Mouse (Mus musculus) mesoderm, embryonic 11.5 days (tissue): ENCODE measurements around the gene Hlx.
A peak's percentile ranks its signal among the peaks of the same experiment; 100 is the strongest.

ENCODE experiments used
- DNase-seq: peaks from one replicate; pipeline ENCODE4 v3.0.0-alpha.2; 2012; ENCODE audit warnings: low read depth, low spot score

The Hlx gene

DNA sequence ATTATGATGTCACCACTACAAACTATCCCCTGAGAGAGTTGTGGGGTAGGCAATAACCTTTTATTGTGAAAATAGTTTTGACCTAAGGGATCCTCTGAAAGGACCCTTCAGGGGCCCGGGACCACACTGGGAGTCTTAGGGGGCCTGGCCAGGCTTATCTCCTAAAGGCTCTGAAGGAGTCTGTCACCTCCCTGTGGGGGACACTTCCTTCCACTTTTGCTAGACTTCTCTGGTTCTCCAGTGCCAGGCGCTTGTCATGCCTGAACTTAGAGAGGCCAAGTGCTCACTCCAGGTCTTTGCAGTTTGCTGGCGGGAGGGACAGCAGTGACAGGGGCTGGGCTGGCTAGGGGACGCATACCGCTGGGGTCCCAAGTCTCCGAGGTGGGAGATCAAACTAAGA lies 16.3 kb downstream of the Hlx start:
- DNase-seq = no peak

DNA sequence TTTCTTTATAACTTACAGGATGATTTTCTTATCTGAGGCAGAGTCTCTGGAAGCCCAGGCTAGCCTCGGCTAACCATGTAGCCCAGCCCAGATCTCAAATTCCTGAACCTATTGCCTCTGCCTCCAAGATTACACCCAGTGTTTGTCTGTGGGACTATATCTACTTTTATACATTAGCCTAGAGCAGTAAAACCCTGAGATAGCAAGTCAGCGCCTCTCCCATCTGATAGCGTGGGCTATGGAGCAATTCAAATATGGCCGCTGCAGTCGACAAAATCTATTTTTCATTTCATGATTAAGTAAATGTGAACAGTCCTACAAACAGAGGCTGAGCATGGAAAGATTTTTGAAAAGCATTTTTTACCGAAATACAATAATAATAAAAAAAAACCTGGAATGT lies 16.7 kb downstream of the Hlx start:
- DNase-seq = no peak

DNA sequence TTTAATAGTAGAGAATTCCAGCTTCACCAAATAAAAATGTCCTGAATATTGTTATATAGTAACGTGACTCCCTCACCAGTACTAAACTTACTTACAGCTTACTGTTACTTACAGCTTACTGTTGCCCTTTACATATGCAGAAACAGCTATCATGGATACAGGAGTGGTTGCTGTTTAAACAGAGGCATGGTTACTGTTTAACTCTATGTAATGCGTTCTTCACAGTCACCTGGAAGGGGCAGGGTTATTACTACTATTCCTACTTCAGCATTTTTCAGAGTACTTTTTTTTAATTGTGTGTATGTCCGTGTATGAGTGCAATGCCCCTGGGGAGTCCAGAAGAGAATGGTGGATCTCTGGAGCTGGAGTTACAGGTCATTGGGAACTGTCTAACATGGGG lies 17.9 kb downstream of the Hlx start:
- no peak for DNase-seq

DNA sequence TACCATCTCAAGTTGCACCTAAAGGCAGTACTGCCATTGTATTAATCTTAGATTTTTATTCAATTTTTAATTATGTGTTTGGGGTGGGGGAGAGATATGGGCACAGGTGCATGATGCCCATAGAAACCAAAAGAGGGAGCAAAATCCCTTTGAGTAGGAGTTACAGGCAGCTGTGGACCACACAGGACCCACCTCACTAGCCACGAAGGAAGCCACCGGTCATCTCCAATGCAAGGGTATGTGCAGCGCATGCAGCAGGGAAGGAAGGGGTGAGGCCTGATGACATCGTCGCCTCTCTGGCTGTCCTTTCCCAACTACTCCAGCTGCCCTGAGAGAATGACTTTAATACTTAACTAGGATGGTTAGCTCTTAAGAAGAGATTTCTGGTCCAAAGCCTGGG lies 18.7 kb downstream of the Hlx start:
- no peak for DNase-seq

DNA sequence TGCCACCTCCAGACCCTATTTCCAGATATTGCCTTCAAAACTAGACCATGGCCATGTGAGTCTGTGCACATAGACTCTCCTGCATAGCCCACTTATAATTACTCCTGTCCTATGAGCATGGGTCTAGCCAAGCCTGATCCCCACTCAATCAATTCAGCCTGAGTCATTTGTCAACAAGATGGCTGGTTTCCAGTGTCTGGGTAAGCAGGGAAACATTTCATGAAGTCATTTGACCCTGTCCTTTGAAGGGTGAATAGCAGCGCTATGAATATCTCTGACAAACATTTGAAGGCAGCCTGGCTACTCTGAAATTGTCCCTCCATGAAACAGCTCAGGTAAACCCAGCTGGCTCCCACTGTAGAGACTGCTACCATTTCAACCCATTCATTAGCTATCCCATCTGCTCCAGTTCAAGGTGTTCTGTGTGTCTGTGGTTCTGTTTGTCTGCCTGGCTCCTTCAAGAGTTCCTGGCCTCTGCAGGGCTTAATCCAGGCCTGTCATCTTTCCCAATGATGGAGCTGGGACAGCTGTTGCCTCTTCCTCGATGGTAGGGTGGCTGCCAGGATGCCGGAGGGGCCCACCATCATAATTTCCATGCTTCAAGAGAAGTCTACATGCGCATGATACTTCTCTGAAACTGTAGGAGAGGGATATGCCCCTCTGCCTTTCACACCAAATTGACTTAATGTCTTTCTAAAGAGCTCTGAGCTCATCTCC lies 24.7 kb downstream of the Hlx start:
- DNase-seq = no peak

DNA sequence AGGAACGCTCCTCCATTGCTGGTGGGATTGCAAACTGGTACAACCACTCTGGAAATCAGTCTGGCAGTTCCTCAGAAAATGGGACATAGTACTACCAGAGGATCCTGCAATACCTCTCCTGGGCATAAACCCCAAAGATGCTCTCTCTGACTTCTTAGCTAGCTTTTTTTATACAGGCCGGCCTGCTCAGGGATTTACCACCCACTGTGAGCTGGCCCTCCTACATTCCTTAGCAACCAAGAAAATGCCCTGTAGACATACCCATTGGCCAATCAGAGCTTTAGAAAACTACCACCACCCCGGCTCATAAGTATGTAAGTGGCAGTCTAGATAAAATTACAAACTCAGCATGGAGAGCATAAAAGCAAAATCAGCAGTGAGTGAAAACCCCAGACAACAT lies 27.5 kb downstream of the Hlx start:
- DNase-seq = no peak

DNA sequence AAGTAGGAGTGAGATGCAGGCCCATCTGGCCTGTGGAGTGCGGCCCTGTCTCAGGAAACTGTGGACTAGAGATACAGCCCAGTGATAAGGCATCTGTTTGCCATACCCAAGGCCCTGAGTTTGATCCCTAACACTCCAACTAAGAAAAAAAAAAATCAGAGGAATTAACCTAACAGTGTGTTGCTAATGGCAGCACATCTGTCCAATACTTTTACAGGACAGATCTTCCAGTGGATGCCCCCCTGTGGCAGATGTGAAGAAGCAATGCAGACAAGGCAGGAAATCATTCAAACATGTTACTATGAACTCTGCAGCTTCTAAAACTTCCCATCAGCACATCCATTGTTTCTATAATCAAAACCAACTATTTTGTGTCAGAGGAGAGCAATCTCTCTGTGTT lies 33.1 kb downstream of the Hlx start:
- no peak for DNase-seq

DNA sequence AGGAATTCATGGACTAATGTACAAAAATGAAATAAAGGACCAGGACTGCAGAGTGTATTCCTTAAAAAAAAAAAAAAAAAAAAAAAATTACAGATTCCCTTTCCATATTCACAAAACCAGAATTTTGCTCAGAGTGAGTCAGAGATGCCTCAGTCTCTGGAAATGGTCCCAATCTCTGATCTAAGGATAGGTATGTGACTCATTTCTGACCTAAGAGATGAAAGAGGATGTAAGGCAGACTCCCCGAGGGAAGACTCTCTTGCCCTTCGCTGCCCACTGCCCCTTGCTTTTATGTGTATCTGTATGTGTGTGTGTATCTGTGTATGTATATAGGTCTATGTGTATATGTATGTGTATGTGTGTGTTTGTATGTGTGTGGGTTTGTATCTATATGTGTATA lies 37.0 kb downstream of the Hlx start:
- DNase-seq = no peak

DNA sequence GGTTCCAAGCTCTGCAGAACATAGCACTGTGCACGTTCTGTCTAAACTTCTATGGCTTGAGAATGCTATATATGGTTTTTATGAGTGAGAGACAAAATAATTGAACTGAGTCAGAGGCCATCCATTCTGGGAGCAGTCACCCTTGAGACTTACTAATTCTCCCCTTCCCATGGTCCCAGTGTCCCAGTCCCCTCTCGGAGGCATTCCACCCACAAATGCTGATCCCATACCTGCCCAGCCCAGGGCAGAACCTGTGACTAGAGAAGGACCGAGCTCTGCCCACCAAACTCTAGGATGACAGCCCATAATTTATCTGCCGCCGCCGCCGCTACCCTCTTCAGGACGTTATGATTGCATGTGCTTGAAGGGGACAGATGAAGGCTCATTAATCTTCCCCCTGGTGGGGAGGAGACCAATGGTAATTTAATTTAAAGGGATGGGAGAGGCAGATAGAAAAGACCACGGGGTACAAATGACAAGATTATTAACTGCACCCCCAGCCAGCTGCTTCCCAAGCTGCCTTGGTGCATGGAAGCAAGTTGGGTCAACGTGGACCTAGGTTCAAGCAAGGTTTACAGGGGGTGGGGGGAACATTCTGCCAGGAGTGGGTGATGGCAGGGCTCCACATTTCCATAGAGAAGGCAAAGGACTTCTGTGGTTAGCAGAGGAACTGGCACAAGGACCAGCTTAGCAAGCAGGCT lies 40.1 kb downstream of the Hlx start:
- DNase-seq = peak; percentile 37

DNA sequence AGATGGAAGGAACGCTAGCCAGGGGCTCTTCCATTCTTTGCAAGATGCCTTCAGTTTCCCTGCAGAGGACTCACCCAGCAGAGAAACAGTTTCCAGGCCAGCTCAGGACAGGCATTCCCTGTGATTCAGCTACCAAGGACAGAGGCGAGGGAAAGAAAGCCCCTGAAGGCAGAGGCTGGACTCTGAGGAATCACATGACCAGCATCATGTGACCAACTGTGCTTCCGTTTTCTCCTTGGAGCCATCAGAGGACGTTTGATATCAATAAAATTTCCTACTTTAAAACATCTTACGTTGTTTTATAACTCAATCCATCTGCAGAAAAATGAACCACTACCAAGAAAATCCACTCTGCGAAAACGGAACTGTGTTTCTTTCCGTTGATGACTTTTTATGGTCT lies 41.2 kb downstream of the Hlx start:
- no peak for DNase-seq

DNA sequence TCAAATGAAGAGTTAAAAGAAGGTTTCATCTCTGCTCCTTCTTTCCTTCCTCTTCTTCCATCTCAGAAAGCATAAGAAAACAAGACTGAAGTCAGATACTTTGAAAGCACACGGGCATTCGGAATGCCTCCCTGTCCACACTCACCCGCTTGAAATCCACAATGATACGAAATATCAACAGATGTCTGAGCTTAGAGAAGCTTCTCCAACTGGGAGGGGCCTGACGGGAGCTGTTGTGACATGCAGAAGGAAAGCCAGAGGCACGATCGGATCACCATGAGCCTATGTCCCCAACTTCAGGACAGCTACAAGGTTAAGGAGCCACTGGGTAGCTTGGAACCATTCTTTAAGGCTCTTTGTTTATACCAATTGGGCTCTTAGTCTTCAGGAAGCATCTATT lies 44.4 kb downstream of the Hlx start:
- no peak for DNase-seq

DNA sequence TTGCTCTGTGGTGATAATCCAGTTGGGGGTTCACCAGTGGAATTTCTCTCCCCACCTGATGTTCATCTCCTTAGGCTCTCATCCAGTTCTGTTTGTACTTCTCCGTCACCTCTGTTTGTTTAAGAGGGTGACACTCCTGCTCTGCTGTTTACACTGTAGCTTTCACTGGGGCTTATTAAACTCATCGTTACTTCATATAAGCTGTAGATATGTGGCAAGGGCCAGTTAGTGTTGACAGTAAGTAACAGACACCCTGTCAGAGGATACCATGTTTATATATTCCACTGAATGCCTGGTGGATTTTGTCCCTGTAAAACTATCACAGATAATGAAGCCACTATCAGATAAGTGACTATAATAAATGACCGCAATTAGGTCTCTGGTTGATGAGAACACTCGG lies 44.9 kb downstream of the Hlx start:
- no peak for DNase-seq

DNA sequence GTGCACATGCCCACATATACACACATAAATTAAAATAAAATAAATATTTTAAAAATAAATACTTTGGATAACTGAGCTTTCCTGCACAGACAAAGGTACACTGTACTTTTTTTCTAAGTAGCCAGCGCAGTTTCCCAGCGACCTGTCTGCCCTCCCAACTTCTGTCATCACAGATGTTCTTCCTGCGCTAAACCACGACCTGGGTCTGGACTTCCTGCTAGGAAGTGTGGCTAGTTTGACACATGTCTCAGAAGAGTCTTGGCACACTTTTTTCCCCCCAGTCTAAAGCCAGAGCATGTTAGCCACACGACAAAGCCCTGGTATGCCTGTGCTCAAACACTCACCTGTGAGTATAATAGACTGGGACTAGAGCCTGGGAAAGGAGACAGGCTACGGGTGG lies 48.9 kb downstream of the Hlx start:
- DNase-seq = no peak

DNA sequence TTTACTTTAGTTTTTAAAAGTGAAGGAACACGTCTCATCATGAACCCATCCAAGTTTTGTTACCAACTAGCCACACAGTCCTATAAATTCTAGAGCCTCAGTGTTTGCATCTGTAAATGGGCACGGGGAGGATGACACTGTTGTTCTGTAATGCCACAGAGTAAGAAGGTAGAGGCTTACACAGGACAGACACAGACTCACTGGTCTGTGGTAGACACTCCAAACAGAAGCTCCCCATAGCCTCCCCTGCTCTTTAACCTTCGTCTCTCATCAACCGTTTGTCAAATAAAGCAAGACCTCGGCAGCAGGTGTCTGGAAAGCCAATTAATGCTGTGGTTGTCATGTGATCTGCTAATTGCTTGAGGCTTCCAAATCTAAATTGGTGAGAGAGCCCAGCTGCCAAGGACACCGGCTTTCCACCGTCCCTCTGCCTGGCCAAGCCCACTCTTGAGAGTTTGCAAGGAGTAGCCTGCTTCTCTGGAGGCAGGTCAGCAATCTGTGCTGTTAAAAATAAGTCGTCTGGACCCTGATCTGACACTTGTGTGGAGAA lies 52.9 kb downstream of the Hlx start:
- no peak for DNase-seq

DNA sequence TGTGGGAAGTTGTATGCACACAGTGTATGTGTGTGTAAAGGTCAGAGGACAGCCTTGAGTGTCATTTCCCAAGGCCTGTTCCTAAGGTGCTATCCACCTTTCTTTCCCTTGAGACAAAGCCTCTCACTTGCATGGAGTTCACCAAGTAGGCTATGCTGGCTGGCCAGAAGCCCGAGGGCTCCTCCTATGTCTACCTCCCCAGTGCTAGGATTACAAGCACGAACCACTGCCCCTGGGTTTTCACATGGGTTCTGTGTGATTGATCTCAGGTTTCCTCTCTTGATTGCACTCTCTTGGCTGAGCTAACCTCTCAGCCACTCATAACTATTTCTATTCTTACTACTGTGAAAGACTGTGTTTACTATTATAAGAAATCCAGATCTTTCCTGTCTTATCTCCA lies 54.8 kb downstream of the Hlx start:
- no peak for DNase-seq
